Mouse (Mus musculus): Measurements from ENCODE around the gene Fam114a2.

DNA sequence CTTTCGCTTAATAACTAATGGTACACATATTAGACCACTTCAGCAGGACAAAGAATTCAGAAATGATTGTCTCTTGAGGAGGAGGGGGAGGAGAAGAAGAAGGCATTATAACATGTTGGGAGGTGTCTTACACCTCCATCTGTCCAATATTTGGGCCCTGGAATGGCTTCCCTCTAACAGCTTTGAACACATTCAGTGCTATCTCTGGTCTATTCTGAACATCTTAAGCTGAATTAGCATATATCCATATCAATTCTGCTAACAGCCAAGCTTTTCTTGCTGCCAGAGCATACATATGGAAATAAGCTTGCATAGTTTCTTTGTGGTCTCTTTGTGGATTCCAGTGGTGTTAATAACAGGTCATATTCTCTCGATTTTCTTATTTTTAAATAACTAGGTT lies 22.3 kb upstream of the Fam114a2 start:
- TF ChIP-seq CTCF (IDR thresholded peaks at IDR 0.05; ENCODE audit: borderline replicate concordance, insufficient read depth, low read length) (no peak), POLR2A (IDR thresholded peaks at IDR 0.05; ENCODE audit: low read depth, low read length) (no peak)
